Mouse (Mus musculus) heart, embryonic 14.5 days (tissue): ENCODE measurements around the gene Stim1. TPM values are rescaled to one million over a fixed set of nuclear protein-coding genes. Genes with fewer than 3 reads are reported as not detected.
"Not testable (repeated sequence)": the region's sequence is repeated elsewhere in the genome, so short reads cannot be mapped to it uniquely, and the experiment has no call there.

Source experiments
- ATAC-seq: fragments of 200-750 bp; cut with Nextera tagmentation; 2 replicates; pipeline ENCODE4 v1.8.0; 2017; ENCODE audit warnings: low read depth, moderate TSS enrichment; ENCODE audit not compliant: insufficient number of reproducible peaks, insufficient read depth, low FRiP score
- H3K27ac ChIP-seq, 2 experiments: fragments of 200-500 bp in 1 of 2; fragments of 300-500 bp in 1 of 2; sonication (generic) in 1 of 2; replicated peaks in 1 of 2; 2 replicates each; pipeline ENCODE4 v1.5.1; 2012 to 2014; ENCODE audit warnings: low read depth in 2 of 2, low read length in 2 of 2, control low read depth in 1 of 2, mild to moderate bottlenecking in 1 of 2, mixed read lengths in 1 of 2; ENCODE audit not compliant: control insufficient read depth in 1 of 2, insufficient read depth in 1 of 2
- H3K27me3 ChIP-seq: fragments of 300-500 bp; sonication (generic); 2 replicates; pipeline ENCODE4 v1.6.1; 2014; ENCODE audit warnings: mild to moderate bottlenecking, low read length, control low read depth; ENCODE audit not compliant: control insufficient read depth, insufficient read depth
- H3K36me3 ChIP-seq: fragments of 300-500 bp; sonication (generic); 2 replicates; pipeline ENCODE4 v1.6.1; 2014; ENCODE audit warnings: mild to moderate bottlenecking, control low read depth, low read length, mixed read lengths; ENCODE audit not compliant: control insufficient read depth, insufficient read depth
- H3K4me1 ChIP-seq, 2 experiments: fragments of 200-500 bp in 1 of 2; fragments of 300-500 bp in 1 of 2; sonication (generic) in 1 of 2; 2 replicates each; pipeline ENCODE4 v1.6.1; 2012 to 2014; ENCODE audit warnings: low read length in 2 of 2, control low read depth in 1 of 2, mixed read lengths in 1 of 2; ENCODE audit not compliant: control insufficient read depth in 2 of 2, insufficient read depth in 2 of 2
- H3K4me2 ChIP-seq: fragments of 300-500 bp; sonication (generic); 2 replicates; pipeline ENCODE4 v1.6.1; 2014; ENCODE audit warnings: mild to moderate bottlenecking, low read length
- H3K4me3 ChIP-seq, 2 experiments: fragments of 200-500 bp in 1 of 2; fragments of 300-500 bp in 1 of 2; sonication (generic) in 1 of 2; 2 replicates each; pipeline ENCODE4 v1.5.1; 2012 to 2014; ENCODE audit warnings: low read length in 2 of 2, mild to moderate bottlenecking in 2 of 2, control low read depth in 1 of 2, low read depth in 1 of 2, moderate library complexity in 1 of 2; ENCODE audit not compliant: control insufficient read depth in 1 of 2, insufficient read depth in 1 of 2
- H3K9ac ChIP-seq: fragments of 300-500 bp; sonication (generic); 2 replicates; pipeline ENCODE4 v1.6.1; 2014; ENCODE audit warnings: mild to moderate bottlenecking, low read length
- H3K9me3 ChIP-seq: fragments of 300-500 bp; sonication (generic); 2 replicates; pipeline ENCODE4 v1.6.1; 2016; ENCODE audit warnings: low read length, control low read depth; ENCODE audit not compliant: control insufficient read depth
- WGBS: fragments of 180-500 bp; shearing (Covaris S2); extraction: QIAGEN DNeasy Blood & Tissue Kit; methylation state at CpG from one replicate; pipeline ENCODE4 v1.1.7; 2014; 5-methylcytosine and 5-hydroxymethylcytosine counted together
- polyA plus RNA-seq: library from polyadenylated mRNA; unstranded; fragments of >200 nt; fragmentation: Nextera tagmentation; extraction: Ambion mirVana; gene quantifications from 2 replicates; pipeline ENCODE4 v1.2.1, GENCODE M21; 2014

Gene Stim1
- polyA plus RNA-seq, 1 experiment from 2014 or later: 15.0 TPM

DNA sequence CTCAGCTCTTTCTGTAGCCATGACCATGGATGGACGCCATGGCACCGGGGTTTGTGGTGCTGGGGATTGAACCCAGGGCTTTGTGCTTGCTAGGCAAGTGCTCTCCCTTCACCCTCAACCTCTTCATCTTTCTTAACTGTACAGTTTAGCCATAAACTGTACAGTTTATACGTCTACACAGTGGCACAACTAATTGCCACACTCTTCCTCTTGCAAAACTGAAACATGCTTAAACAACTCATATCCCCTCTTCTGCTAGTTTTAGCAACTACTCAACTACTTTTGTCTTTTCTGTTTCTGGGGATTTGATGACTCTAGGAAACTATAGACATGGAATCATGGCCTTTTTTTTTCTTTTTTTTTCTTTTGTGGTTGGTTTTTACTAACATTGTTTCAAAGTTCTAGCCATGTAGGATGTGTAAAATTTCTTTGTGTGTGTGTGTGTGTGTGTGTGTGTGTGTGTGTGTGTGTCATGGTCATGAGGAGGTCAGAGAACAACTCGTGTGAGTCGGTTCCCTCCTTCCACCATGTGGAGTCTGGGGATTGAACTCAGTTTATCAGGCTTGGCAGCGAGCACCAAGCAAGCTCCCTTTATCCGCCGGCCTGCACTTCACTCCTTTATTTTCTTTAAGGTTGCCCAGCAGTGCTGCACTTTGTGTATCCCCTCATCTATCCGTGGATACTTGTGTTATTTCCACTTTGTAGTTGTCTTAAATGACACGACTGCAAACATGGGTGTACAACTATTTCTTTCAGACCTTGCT lies 7.7 kb upstream of the Stim1 start:
- Histone ChIP-seq H3K4me2 (no peak overlapping the region), H3K27me3 (peaks cover 6% of the 10 kb centered on the region), H3K27ac (no peak overlapping the region), H3K9me3 (no peaks in the 10 kb centered on the region), H3K4me1 (no peaks in the 10 kb centered on the region), H3K9ac (no peak overlapping the region), H3K36me3 (no peaks in the 10 kb centered on the region), H3K4me3 (no peak overlapping the region)
- WGBS: 71% methylated on average over 10 of the region's 10 CpGs
- ATAC-seq: no peak

DNA sequence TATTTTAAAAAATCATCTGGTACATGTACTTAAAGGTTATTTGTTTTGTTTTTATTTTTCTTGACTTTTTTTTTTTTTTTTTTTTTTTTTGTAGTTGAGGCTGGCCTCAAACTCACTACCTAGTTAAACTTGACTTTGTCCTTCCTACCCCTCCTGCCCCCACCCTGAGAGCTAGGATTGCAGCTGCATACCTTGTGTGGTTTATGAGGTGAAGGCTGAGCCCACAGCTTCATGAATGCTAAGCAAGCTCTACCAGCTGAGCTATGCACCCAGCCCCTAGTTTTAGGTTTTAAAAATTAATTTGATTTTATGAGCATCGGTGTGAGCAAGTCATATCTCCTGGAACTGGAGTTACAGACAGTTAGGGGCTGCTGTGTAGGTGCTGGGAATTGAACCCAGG lies 7.1 kb upstream of the Stim1 start:
- H3K9ac ChIP-seq: no peak overlapping the region
- H3K27ac ChIP-seq: no peak overlapping the region
- H3K4me2 ChIP-seq: no peak overlapping the region
- no peaks in the 10 kb centered on the region for H3K4me1 ChIP-seq
- no peak overlapping the region for H3K4me3 ChIP-seq
- ATAC-seq: no peak
- no peaks in the 10 kb centered on the region for H3K9me3 ChIP-seq
- H3K36me3 ChIP-seq: no peaks in the 10 kb centered on the region
- H3K27me3 ChIP-seq: peaks cover 12% of the 10 kb centered on the region
- WGBS: 79% methylated on average over 1 of the region's 1 CpGs

DNA sequence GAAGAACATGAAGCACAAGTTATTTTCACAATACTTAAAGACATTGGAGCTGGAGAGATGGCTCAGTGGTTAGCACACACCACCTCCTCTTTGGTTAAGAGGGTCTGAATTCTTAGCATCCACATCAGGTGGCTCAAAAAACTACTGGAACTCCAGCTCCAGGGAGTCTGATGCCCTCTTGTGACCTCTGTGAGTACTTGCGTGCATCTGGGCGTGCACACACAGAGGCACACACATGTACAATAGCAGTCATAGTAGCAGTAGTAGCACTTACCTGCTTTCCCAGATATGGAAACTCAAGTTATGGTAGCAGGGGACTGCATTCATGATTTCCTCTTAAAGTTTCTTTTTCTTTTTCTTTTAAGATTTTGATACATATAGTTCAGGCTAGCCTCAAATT lies 4.6 kb upstream of the Stim1 start:
- Histone ChIP-seq H3K4me1 (peaks cover 0 to 4% of the 10 kb centered on the region in 2 experiments; a peak in 1 of 4 replicates), H3K27ac (no peak overlapping the region), H3K36me3 (no peaks in the 10 kb centered on the region), H3K4me3 (no peak overlapping the region), H3K9me3 (no peaks in the 10 kb centered on the region), H3K9ac (no peak overlapping the region), H3K27me3 (peaks cover 14% of the 10 kb centered on the region), H3K4me2 (no peak overlapping the region)
- WGBS: 89% methylated on average over 2 of the region's 2 CpGs
- no peak for ATAC-seq

GRCm38 (mm10) chr7:102266021-102266400 lies 1.6 kb upstream of the Stim1 start:
- H3K36me3 ChIP-seq, H3K9me3 ChIP-seq, H3K27ac ChIP-seq, ATAC-seq, H3K4me3 ChIP-seq, H3K9ac ChIP-seq, H3K4me1 ChIP-seq, H3K4me2 ChIP-seq: not testable (repeated sequence)
- WGBS: 91% methylated on average over 10 of the region's 10 CpGs
- peaks cover 24% of the 10 kb centered on the region for H3K27me3 ChIP-seq

DNA sequence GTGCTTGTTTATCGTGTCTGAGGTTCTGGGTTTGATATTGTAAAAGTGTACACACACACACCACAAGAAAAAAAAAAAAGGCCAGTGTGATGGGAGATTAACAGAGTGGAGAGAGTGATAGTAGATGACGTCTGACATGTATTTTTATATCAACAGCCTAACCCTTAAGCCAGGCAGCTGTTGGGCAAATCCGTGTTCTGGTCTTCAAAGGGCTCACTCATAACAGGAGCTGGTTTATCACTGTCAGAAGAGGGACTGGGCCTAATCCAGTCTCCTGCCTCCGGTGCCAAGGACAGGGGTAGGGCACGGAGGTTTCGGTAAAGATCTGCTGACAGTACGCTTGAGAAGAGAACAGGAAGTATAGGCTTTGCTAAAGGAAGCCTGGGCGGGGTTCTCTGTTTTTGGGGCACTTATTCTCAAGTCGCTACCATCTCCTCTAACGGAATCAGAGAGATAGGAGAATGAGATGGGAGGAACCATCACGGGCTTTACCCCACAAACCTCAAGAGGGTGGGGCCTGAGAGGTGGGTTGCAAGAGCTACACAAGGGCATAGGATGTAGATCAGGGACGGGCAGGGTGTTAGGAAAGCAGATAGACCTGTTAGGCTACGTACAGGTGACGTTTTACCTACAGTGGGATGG lies 1.1 kb upstream of the Stim1 start:
- no peak for ATAC-seq
- peaks cover 6 to 8% of the 10 kb centered on the region in 2 experiments; a peak in 2 of 4 replicates for H3K4me1 ChIP-seq
- H3K27me3 ChIP-seq: peaks cover 24% of the 10 kb centered on the region
- no peak overlapping the region for H3K4me3 ChIP-seq
- peak overlapping the region; percentile 82 for H3K4me2 ChIP-seq
- H3K27ac ChIP-seq: no peak overlapping the region
- H3K9ac ChIP-seq: no peak overlapping the region; the same call in 1 of the 2 replicates
- H3K9me3 ChIP-seq: no peaks in the 10 kb centered on the region
- H3K36me3 ChIP-seq: no peaks in the 10 kb centered on the region
- WGBS: 34% methylated on average over 14 of the region's 14 CpGs

- peak overlapping the region in 1 of 2 experiments; percentile 41; a peak in 2 of 4 replicates for H3K27ac ChIP-seq
- H3K9me3 ChIP-seq: no peaks in the 10 kb centered on the region
- under 1% methylated on average over 34 of the region's 34 CpGs for WGBS
- H3K4me2 ChIP-seq: peak overlapping the region; percentile 82
- peak overlapping the region; percentile 80 for H3K9ac ChIP-seq
- H3K27me3 ChIP-seq: peaks cover 24% of the 10 kb centered on the region
- H3K4me1 ChIP-seq: peaks cover 6 to 14% of the 10 kb centered on the region in 2 experiments; a peak in 3 of 4 replicates
- H3K36me3 ChIP-seq: no peaks in the 10 kb centered on the region
- H3K4me3 ChIP-seq: peak overlapping the region; percentile 58 to 88
- ATAC-seq: peak; percentile 79
These were observed 460 bp upstream of the Stim1 start for GRCm38 (mm10) chr7:102267113-102267579.

- H3K27ac ChIP-seq: no peak overlapping the region
- H3K4me1 ChIP-seq: peaks cover 6 to 20% of the 10 kb centered on the region in 2 experiments
- WGBS: 8% methylated on average over 12 of the region's 12 CpGs
- no peak for ATAC-seq
- no peaks in the 10 kb centered on the region for H3K9me3 ChIP-seq
- H3K4me3 ChIP-seq: peak overlapping the region; percentile 58 to 88
- no peaks in the 10 kb centered on the region for H3K36me3 ChIP-seq
- H3K9ac ChIP-seq: peak overlapping the region; percentile 80
- peak overlapping the region; percentile 82 for H3K4me2 ChIP-seq
- peaks cover 24% of the 10 kb centered on the region for H3K27me3 ChIP-seq
These were observed 766 bp downstream of the Stim1 start for GRCm38 (mm10) chr7:102268395-102268748.
